Mouse (Mus musculus) testis, postnatal 14 days (tissue): ENCODE data around the gene Gm36028.

ENCODE experiments used
- DNase-seq: peaks from one replicate; pipeline ENCODE4 v3.0.0; 2021; ENCODE audit warnings: low spot score

Gm36028 gene

DNA sequence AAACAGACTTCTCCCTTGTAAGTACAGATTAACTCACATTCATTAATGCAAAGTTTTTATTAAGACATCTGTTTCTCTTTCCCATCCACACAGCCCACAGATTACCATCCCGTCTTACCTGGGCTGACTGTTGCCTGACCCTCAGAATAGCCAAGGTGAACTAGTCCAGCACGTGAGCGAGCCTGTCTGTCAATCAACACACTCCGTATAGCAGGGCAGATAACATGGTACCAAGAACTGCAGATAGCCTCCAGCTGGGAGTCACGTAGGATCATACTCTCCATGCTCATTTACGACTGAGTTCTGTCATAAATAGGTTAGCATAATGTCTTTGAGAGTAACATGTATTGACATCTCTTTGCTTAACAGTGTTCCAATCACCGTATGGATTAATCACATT, at the start of gene Gm36028:
Gm36028 (minus strand) TSS at position 118 of the 400 bp plus-strand sequence.
- DNase-seq, result no peak

- DNase-seq, result no peak
These were observed 45.5 kb upstream of the Gm36028 start for GRCm38 (mm10) chr16:37906456-37906855.

- DNase-seq, result no peak
These were observed 40.4 kb upstream of the Gm36028 start for GRCm38 (mm10) chr16:37901318-37901717.

GRCm38 (mm10) chr16:37899357-37899756, 38.4 kb upstream of the Gm36028 start:
- no peak for DNase-seq

GRCm38 (mm10) chr16:37898790-37899189, 37.8 kb upstream of the Gm36028 start:
- DNase-seq, result no peak

GRCm38 (mm10) chr16:37893942-37894341, 33.0 kb upstream of the Gm36028 start:
- peak; percentile 64 for DNase-seq

DNA sequence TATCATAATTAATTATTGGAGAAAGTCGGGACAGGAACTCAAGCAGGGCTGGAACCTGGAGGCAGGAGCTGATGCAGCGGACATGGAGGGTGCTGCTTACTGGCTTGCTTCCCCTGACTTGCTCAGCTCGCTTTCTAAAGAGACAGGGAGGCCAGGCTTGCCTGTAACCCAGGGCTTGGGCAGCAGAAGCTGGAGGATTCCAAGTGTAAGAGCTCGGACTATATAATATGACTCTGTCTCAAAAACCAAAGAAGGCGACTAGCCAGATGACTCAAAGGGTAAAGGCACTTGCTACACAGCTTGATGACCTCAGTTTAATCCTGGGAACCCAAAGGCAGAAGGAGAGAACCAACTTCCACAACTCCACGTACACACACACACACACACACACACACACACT, 32.4 kb upstream of the Gm36028 start:
- no peak for DNase-seq

DNA sequence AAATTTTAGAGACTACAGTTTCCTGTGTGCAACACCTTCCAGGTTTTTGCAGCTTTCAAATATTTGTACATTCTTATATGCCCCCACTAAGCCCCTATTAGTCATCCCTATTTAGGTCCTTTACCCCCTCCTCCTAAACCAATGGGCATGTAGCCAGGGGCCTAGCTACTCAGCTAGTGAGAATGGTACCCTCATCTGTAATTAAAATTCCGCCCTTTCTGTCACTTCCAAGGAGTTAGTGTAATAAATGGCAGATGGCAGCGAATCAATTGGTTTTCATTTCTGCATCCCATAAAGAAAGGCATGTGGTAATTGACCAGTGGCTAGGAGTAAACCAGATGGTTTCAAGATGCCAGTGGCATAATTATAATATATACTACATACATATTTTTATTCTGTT, 31.7 kb upstream of the Gm36028 start:
- DNase-seq, result no peak

- no peak for DNase-seq
These were observed 28.0 kb upstream of the Gm36028 start for GRCm38 (mm10) chr16:37888986-37889385.

- DNase-seq, result no peak
These were observed 20.2 kb upstream of the Gm36028 start for GRCm38 (mm10) chr16:37881168-37881567.

DNA sequence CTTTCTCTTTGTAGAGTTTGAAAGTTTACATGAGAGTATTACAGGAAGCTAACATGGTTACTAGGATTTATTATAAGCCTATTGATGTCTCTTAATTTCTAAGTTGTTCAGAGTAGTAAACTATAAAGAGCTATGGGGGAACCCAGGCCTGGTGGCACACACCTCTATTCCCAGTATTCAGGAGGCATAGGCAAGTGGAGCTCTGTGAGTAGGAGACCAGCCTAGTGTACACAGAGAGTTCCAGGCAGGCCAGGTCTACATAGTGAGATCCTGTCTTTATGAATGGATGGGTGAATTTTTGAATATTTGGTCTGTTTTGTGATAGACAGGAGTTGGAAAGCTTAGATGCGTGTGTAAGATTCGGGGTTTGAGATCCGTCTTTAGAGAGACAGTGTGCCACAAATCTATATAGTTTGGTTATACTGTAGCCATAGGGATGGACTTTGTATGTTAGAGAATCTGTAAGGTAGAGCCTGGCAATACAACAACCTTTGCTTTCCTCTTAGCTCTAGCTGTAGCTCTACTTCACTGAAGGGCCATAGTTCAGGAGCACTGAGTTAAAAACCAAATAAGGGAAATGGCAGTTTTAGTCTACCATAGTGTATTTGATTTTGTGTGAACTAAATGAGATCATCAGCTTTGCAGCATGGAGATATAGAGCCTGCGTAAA, 18.9 kb upstream of the Gm36028 start:
- DNase-seq, result no peak

GRCm38 (mm10) chr16:37878951-37879505, 18.1 kb upstream of the Gm36028 start:
- DNase-seq, result no peak

DNA sequence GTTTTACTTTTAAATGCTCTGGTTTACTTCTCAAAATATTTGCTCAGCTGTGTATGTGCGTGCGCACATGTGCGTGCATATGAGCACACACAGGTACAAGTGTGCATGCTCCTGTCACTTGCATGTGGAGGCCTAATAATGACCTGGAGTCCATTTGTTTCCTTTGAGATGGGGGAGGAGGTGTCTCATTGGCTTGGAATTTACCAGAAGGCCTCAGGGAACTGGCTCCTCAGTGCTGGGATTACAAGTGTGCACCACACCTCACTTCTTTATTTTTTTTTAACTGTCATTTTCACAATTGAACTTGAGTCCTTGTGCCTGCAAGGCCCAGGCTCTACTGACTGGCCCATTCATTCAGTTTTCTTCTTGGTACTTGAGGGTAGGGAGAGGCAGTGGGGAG, 16.5 kb upstream of the Gm36028 start:
- no peak for DNase-seq

GRCm38 (mm10) chr16:37874501-37875235, 13.7 kb upstream of the Gm36028 start:
- DNase-seq, result no peak

GRCm38 (mm10) chr16:37871112-37871715, 10.3 kb upstream of the Gm36028 start:
- DNase-seq, result peak; percentile 73

DNA sequence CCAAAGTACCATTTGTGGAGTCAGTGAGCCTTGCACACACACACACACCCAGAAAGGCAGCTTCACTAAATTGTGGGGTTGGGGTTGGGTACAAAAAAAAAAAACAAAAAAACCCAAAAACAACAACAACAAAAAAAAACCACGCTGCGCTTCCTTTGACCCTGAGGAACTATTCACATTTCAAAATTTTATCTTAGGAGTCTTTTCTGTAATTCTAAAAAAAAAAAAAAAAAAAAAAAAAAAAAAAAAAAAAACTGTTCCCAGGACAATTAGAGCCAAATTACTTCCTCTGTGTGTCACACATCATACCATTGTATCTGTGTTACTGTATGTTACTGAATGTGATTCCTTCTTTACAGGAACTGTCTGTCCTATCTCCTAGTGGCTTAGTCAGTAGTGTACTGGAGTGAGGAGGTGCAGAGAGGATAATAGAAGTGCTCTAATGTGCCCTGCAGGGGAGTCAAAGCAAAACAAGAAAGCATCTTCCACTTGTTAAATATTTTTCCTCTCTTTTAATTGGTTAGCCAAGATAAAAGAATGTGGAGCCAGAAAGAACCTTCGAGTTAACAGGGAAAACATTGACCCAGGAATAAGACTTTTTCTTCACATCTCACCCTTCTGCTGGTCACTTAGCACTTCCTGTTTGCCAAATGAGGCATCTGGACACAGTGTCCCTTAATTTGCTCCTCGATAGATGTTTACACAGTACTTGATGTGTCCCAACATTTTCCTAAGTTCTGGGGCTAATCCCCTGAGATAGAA, 8.7 kb upstream of the Gm36028 start:
- no peak for DNase-seq

DNA sequence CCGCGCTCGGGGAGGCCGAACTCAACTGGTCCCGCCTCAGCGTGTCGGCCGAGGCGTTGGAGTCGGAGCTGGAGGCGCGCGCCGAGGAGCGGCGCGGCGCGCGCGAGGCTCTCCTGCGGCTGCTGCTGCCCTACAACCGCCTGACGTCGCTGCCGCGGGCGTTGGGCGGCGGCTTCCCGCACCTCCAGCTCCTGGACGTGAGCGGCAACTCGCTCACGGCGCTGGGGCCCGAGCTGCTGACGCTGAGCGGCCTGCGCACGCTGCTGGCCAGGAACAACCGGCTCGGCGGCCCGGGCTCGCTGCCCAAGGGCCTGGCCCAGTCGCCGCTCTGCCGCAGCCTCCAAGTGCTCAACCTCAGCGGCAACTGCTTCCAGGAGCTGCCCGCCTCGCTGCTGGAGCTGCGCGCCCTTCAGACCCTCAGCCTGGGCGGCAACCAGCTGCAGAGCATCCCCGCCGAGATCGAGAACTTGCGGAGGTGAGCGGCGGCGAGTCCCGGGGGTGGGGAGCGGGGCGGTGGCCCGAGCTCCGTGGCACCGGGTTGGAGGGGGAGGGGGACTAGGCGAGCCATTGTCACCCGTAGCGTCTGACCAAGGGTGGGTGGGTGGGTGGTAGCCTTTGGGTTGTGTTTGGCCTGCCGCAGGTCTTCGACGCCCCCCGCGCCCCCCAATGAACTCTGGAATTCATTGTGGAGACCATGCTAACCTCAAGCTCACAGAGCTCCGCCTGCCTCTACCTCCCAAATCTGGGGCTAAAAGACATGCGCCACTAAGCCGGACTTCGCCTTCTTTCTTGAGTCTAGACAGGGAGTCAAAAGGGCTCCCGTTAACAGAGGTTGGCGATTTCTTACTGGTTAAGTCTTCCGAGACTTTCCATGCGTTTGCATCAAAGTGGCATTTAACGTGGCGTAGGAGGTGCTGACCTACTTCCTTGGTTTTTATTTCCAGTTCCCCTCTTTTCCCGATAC, 7.8 kb upstream of the Gm36028 start:
- DNase-seq, result peak; percentile 81

GRCm38 (mm10) chr16:37867791-37868505, 7.0 kb upstream of the Gm36028 start, which contains the start of gene Lrrc58:
TSS of gene Lrrc58 (plus strand) at chr16:37868389.
- DNase-seq, result peak; percentile 86

DNA sequence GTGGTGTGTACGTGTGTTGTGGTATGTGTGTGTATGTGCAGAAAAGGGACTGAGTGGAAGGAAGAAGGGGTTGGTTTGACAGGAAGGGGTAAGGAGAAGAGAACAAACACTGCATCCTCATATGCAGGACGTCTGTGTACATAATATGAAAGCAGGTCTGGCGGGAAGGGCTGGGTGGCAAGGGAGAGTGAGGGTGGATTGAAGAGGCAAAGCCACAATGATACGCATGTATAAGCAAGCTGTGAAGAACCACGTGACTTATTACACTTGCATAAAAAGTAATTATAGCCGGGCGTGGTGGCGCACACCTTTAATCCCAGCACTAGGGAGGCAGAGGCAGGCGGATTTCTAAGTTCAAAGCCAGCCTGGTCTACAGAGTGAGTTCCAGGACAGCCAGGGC, 4.9 kb upstream of the Gm36028 start:
- DNase-seq, result no peak

GRCm38 (mm10) chr16:37863876-37864275, 2.9 kb upstream of the Gm36028 start:
- no peak for DNase-seq
